Mouse (Mus musculus): ENCODE measurements around the gene Slc16a1. TPM values are rescaled to one million over a fixed set of nuclear protein-coding genes. Genes with fewer than 3 reads are reported as not detected.

Gene Slc16a1
- 43.1 TPM for polyA plus RNA-seq (2014; fragmentation: Illumina TruSeq; extraction: RNeasy Lipid Tissue Mini Kit (QIAGEN cat#74804); ENCODE audit: low read depth, low replicate concordance)

GRCm38 (mm10) chr3:104638403-104638779 lies at the start of gene Slc16a1:
Slc16a1 (plus strand) TSS chr3:104638668.

Other genes with a start within 250 kb of the Slc16a1 start
- gene Lrig2, start 126.8 kb upstream of the Slc16a1 start, polyA plus RNA-seq (2014; fragmentation: Illumina TruSeq; extraction: RNeasy Lipid Tissue Mini Kit (QIAGEN cat#74804); ENCODE audit: low read depth, low replicate concordance): 23.1 TPM
- gene Ppm1j, start 142.4 kb downstream of the Slc16a1 start, polyA plus RNA-seq (2014; fragmentation: Illumina TruSeq; extraction: RNeasy Lipid Tissue Mini Kit (QIAGEN cat#74804); ENCODE audit: low read depth, low replicate concordance): not detected
- gene Fam19a3, start 143.2 kb downstream of the Slc16a1 start, polyA plus RNA-seq (2014; fragmentation: Illumina TruSeq; extraction: RNeasy Lipid Tissue Mini Kit (QIAGEN cat#74804); ENCODE audit: low read depth, low replicate concordance): 0.41 TPM
- gene Rhoc, start 149.7 kb downstream of the Slc16a1 start, polyA plus RNA-seq (2014; fragmentation: Illumina TruSeq; extraction: RNeasy Lipid Tissue Mini Kit (QIAGEN cat#74804); ENCODE audit: low read depth, low replicate concordance): 11.2 TPM
- gene Mov10, start 179.9 kb downstream of the Slc16a1 start, polyA plus RNA-seq (2014; fragmentation: Illumina TruSeq; extraction: RNeasy Lipid Tissue Mini Kit (QIAGEN cat#74804); ENCODE audit: low read depth, low replicate concordance): 1.2 TPM
- 174 TPM for gene St7l, start 225.3 kb downstream of the Slc16a1 start, polyA plus RNA-seq (2014; fragmentation: Illumina TruSeq; extraction: RNeasy Lipid Tissue Mini Kit (QIAGEN cat#74804); ENCODE audit: low read depth, low replicate concordance)
- 264 TPM for gene Capza1, start 225.8 kb downstream of the Slc16a1 start, polyA plus RNA-seq (2014; fragmentation: Illumina TruSeq; extraction: RNeasy Lipid Tissue Mini Kit (QIAGEN cat#74804); ENCODE audit: low read depth, low replicate concordance)